Mouse (Mus musculus): ENCODE measurements around the gene Zfp692. TPM values are rescaled to one million over a fixed set of nuclear protein-coding genes. Genes with fewer than 3 reads are reported as not detected.
A peak's percentile ranks its signal among the peaks of the same experiment; 100 is the strongest.

Zfp692 gene
- polyA plus RNA-seq, 1 experiment: not detected

DNA sequence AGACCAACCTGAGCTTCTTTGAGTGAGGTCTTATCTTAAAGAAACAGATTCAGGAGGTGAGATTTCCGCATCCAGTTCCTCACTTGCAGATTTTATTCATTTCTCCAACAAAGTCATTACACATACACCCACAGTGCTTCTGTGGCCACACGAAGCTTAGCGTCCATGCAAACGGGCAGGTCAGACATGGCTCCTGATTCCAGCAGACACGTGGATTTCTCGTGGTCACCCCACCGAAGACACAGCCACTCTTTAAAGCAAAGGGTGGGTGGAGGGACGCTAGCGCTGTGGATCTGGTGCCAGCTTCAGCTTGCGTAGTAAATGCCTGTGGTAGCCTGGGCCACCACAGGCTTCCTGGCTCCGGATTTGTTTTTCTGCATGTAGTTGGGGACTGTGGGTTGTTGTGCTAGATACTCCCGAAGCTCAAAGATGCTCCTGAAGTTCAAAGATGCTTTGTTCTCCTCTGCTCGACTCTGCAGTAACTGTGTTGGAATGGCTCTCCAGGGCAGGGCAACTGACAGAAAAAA lies 24.8 kb upstream of the Zfp692 start:
- no peak overlapping the region for H3K4me3 ChIP-seq (ENCODE audit: insufficient read depth, low read depth, low read length)
- no peak for TF ChIP-seq CTCF (IDR thresholded peaks at IDR 0.05; ENCODE audit: insufficient read depth, low read depth, low read length)
- TF ChIP-seq POLR2A (IDR thresholded peaks at IDR 0.05; ENCODE audit: insufficient read depth, low read depth, low read length): no peak
- H3K4me1 ChIP-seq (ENCODE audit: control insufficient read depth, insufficient read depth, low read length): no peaks in the 10 kb centered on the region
- 84% methylated on average over 13 of the region's 13 CpGs for WGBS
- H3K27ac ChIP-seq (ENCODE audit: insufficient read depth, low read depth, low read length): no peak overlapping the region

DNA sequence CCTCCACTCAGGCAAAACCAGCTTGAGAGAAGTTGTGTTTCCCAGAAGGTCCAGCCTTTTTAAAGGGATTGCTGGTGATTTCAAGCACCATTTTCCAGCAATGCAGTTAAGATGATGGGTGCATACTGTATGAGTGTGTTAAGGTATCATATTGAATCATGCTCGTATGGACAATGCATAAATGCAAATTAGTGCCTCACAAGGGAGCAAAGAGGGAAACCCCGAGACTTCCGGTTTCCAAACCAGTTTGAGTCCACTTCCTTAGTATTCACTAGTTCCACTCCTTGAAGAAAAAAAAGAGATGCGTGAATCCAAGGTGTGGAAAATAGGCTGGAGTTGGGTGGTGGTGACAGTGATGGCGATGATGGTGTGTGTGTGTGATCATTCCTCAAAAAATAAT lies 24.4 kb upstream of the Zfp692 start:
- WGBS: 89% methylated on average over 5 of the region's 5 CpGs
- TF ChIP-seq POLR2A (IDR thresholded peaks at IDR 0.05; ENCODE audit: insufficient read depth, low read depth, low read length) (no peak), CTCF (IDR thresholded peaks at IDR 0.05; ENCODE audit: insufficient read depth, low read depth, low read length) (no peak)
- no peak overlapping the region for H3K27ac ChIP-seq (ENCODE audit: insufficient read depth, low read depth, low read length)
- no peak overlapping the region for H3K4me3 ChIP-seq (ENCODE audit: insufficient read depth, low read depth, low read length)
- H3K4me1 ChIP-seq (ENCODE audit: control insufficient read depth, insufficient read depth, low read length): no peaks in the 10 kb centered on the region

DNA sequence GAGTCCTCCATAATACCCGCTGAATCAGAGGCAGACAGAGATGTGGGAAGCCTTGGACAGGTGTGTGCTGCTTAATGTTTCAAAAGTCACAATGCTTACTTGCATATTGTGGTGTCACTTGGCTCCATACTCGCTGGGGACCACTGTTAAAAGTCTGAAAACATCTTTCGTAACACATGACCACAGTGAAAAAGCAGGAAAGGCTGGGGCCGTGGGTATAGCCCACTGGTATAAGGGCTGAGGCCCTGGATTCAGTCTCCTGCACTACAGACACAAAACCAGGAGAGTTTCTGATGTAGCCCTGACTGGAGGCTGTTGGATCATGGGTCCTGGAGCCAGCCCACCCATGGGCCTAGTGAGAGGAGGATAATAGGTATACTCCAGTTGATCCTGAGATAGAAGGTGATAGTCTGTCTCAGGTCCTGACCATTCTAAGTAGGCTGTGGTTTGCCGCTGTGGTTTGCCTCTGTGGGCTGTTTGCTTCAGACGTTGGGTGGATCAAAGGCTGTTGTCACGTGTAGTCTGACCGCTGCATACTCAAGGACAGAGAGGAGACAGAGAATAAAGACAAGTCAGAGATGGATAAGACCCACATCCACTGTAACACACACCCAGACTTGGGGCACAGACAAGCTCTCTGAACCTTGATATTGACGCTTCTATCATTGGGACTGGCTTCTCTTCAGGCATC lies 16.7 kb upstream of the Zfp692 start:
- TF ChIP-seq POLR2A (IDR thresholded peaks at IDR 0.05; ENCODE audit: insufficient read depth, low read depth, low read length): no peak
- no peak for TF ChIP-seq CTCF (IDR thresholded peaks at IDR 0.05; ENCODE audit: insufficient read depth, low read depth, low read length)
- no peaks in the 10 kb centered on the region for H3K4me1 ChIP-seq (ENCODE audit: control insufficient read depth, insufficient read depth, low read length)
- 78% methylated on average over 9 of the region's 9 CpGs for WGBS
- H3K4me3 ChIP-seq (ENCODE audit: insufficient read depth, low read depth, low read length): no peak overlapping the region
- no peak overlapping the region for H3K27ac ChIP-seq (ENCODE audit: insufficient read depth, low read depth, low read length)

DNA sequence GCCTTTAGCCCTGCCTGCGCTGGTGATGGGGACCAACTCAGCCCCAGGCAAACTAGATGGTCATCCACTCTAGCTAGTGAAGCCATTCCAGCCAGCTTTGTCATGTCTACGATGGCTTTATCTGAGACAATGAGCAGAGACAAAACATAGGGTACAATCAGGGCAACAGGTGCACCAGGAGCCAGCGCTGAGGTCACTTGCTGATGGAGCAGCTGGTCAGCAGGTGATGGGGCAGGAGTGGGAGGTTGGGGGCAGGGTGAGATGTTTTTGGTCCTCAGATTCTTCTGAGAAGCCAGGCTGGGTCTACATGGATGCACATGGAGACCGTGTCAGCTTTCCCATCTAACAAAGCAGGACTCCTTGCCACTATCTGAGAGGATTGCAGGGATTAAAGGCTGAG lies 16.1 kb upstream of the Zfp692 start:
- 86% methylated on average over 4 of the region's 4 CpGs for WGBS
- Histone ChIP-seq H3K4me1 (ENCODE audit: control insufficient read depth, insufficient read depth, low read length) (no peaks in the 10 kb centered on the region), H3K4me3 (ENCODE audit: insufficient read depth, low read depth, low read length) (no peak overlapping the region), H3K27ac (ENCODE audit: insufficient read depth, low read depth, low read length) (no peak overlapping the region)
- TF ChIP-seq POLR2A (IDR thresholded peaks at IDR 0.05; ENCODE audit: insufficient read depth, low read depth, low read length) (no peak), CTCF (IDR thresholded peaks at IDR 0.05; ENCODE audit: insufficient read depth, low read depth, low read length) (no peak)

DNA sequence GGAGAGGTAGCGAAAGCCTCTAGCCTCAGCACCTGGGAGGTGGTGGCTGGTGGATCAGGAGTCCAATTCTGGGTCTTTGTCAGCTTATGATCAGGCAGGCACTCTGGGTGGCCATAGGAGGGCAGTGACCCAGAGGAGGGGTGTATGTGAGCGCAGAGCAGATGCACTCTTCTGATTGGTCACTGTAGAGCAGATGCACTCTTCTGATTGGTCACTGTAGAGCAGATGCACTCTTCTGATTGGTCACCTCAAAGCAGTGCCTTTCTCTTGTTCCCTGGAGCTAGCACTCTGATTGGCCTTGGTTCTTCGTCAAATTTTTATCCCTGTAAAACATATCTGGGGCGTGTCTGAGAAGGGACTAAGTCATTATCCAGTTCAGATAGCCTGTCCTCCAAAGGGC lies 14.1 kb upstream of the Zfp692 start:
- WGBS: 59% methylated on average over 4 of the region's 4 CpGs
- TF ChIP-seq POLR2A (IDR thresholded peaks at IDR 0.05; ENCODE audit: insufficient read depth, low read depth, low read length): no peak
- no peak for TF ChIP-seq CTCF (IDR thresholded peaks at IDR 0.05; ENCODE audit: insufficient read depth, low read depth, low read length)
- Histone ChIP-seq H3K4me3 (ENCODE audit: insufficient read depth, low read depth, low read length) (no peak overlapping the region), H3K27ac (ENCODE audit: insufficient read depth, low read depth, low read length) (no peak overlapping the region), H3K4me1 (ENCODE audit: control insufficient read depth, insufficient read depth, low read length) (no peaks in the 10 kb centered on the region)

DNA sequence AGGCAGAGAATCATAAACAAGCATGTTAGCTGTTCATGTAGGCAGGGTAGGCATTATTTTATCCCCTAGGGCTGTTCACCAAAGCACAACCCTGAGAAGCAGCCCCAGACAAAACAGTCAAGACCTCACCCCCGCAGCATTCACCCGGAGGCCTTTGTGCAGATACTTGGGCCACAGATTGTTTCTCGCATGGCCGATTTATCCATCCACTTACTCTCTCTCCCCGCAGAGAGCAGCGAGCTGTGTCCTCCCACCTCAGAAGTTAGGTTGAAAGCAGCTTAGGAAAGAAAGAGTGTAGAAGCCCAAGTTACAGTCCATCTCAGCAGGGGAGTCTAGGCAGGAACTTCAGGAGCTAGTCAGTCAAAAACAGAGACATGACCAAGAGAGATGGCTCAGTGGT lies 9.5 kb upstream of the Zfp692 start:
- TF ChIP-seq POLR2A (IDR thresholded peaks at IDR 0.05; ENCODE audit: insufficient read depth, low read depth, low read length): no peak
- no peak for TF ChIP-seq CTCF (IDR thresholded peaks at IDR 0.05; ENCODE audit: insufficient read depth, low read depth, low read length)
- Histone ChIP-seq H3K4me3 (ENCODE audit: insufficient read depth, low read depth, low read length) (no peak overlapping the region), H3K4me1 (ENCODE audit: control insufficient read depth, insufficient read depth, low read length) (no peaks in the 10 kb centered on the region), H3K27ac (ENCODE audit: insufficient read depth, low read depth, low read length) (no peak overlapping the region)
- 29% methylated on average over 6 of the region's 6 CpGs for WGBS

DNA sequence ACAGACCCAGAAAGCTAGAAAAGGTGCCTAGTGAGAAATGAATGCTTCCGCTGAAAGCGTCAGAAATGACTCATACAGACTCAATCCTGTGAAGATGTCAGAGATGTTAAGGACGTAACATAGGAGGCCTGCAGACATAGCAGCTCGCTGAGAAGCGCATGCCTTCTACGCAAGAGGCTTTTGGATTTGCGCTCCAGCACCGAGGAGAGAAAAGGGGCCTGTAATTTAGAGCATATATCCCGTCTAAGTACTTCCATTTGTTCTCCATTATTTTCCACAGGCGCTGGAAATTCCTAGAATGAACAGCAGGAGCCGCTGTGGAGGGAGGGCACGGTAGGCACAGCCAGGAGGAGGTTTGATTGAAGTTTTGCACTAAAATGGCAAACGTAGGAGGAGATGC lies 5.8 kb upstream of the Zfp692 start:
- TF ChIP-seq CTCF (IDR thresholded peaks at IDR 0.05; ENCODE audit: insufficient read depth, low read depth, low read length): peak; percentile 70
- TF ChIP-seq POLR2A (IDR thresholded peaks at IDR 0.05; ENCODE audit: insufficient read depth, low read depth, low read length): no peak
- no peak overlapping the region for H3K27ac ChIP-seq (ENCODE audit: insufficient read depth, low read depth, low read length)
- peaks cover 2% of the 10 kb centered on the region for H3K4me1 ChIP-seq (ENCODE audit: control insufficient read depth, insufficient read depth, low read length)
- H3K4me3 ChIP-seq (ENCODE audit: insufficient read depth, low read depth, low read length): peak overlapping the region; percentile 21; the same call in 1 of the 2 replicates
- 13% methylated on average over 13 of the region's 13 CpGs for WGBS

DNA sequence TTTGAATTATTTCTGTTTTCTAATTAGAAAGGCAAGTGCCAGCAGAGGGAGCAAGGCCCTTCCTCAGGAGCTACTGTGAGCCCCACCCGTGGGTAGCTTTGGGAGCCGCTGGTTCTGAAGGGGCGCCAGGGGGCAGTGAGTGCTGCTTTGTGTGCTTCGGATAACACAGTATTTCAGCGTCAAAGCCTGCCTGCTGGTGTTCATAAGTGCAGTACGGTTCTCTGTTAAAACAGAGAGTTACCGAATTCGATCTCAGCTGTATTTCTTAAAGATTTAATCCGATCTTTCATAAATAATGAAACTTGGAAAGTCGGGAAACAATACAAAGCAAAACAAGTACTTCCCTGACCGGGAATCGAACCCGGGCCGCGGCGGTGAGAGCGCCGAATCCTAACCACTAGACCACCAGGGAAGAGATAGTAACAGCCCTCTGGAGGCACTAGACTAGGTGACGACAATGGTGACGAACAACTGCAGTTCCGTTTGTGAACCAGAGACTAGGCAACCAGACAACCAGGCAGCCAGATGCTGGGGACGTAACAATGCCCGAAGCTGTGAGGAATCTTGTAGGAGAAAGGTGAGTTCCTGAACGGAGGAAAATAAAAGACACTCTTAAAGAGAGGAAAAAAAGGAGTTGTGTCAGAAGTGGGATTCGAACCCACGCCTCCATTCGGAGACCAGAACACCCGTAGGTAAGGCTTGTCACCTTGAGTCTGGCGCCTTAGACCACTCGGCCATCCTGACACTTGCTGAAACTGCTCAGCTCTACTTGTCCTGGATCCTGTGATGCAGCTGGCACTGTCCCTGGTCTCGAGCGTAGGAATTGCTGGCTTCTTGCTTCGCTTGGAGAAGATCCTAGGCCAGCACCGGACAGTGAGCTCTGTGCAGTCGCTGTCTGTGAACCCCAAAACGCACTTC lies 4.8 kb upstream of the Zfp692 start:
- WGBS: under 1% methylated on average over 36 of the region's 36 CpGs

More for the DNA sequence above, 4.8 kb upstream of the Zfp692 start:
- Histone ChIP-seq H3K4me3 (ENCODE audit: insufficient read depth, low read depth, low read length) (peak overlapping the region; percentile 63), H3K27ac (ENCODE audit: insufficient read depth, low read depth, low read length) (peak overlapping the region; percentile 60), H3K4me1 (ENCODE audit: control insufficient read depth, insufficient read depth, low read length) (peaks cover 3% of the 10 kb centered on the region)
- TF ChIP-seq CTCF (IDR thresholded peaks at IDR 0.05; ENCODE audit: insufficient read depth, low read depth, low read length): peak; percentile 58
- TF ChIP-seq POLR2A (IDR thresholded peaks at IDR 0.05; ENCODE audit: insufficient read depth, low read depth, low read length): no peak

All from olfactory bulb, adult 2 months (tissue).